Mouse (Mus musculus) C2C12 (cell line): ENCODE results near the gene Olfr1311. TPM values are rescaled to one million over a fixed set of nuclear protein-coding genes. Genes with fewer than 3 reads are reported as not detected.
"Not testable (repeated sequence)": the region's sequence is repeated elsewhere in the genome, so short reads cannot be mapped to it uniquely, and the experiment has no call there.

ENCODE experiments used
- H3K27me3 ChIP-seq: one replicate; pipeline ENCODE4 v1.6.1; 2011; ENCODE audit not compliant: control insufficient read depth, insufficient read depth, insufficient read length
- H3K36me3 ChIP-seq: one replicate; pipeline ENCODE4 v1.6.1; 2011; ENCODE audit not compliant: control insufficient read depth, insufficient read depth
- H3K4me3 ChIP-seq: one replicate; pipeline ENCODE4 v1.5.1; 2011; ENCODE audit warnings: mild to moderate bottlenecking, control low read depth; ENCODE audit not compliant: poor library complexity, insufficient read depth, severe bottlenecking
- H3K79me2 ChIP-seq: one replicate; pipeline ENCODE4 v1.6.1; 2011; ENCODE audit not compliant: control insufficient read depth, insufficient read depth
- H3K79me3 ChIP-seq: one replicate; pipeline ENCODE4 v1.6.1; 2011; ENCODE audit warnings: low read depth, control low read depth
- H3ac ChIP-seq: one replicate; pipeline ENCODE3; 2011; ENCODE audit warnings: low read depth; ENCODE audit not compliant: control insufficient read depth, insufficient read length
- CEBPB ChIP-seq: IDR thresholded peaks from one replicate; pipeline ENCODE4 v1.6.1; 2011; ENCODE audit warnings: low read depth, mild to moderate bottlenecking, control low read depth, moderate library complexity
- CTCF ChIP-seq: IDR thresholded peaks from one replicate; pipeline ENCODE4 v1.5.1; 2011; ENCODE audit not compliant: control insufficient read depth, insufficient read depth, insufficient read length
- FOSL1 ChIP-seq: IDR thresholded peaks from one replicate; pipeline ENCODE4 v1.8.0; 2011; ENCODE audit warnings: mild to moderate bottlenecking, low read length; ENCODE audit not compliant: poor library complexity, insufficient read depth, severe bottlenecking
- MAX ChIP-seq: IDR thresholded peaks from one replicate; pipeline ENCODE4 v1.6.1; 2011; ENCODE audit warnings: mild to moderate bottlenecking, control low read depth
- MYOD1 ChIP-seq: IDR thresholded peaks from one replicate; pipeline ENCODE4 v1.6.1; 2011; ENCODE audit warnings: low read depth; ENCODE audit not compliant: control insufficient read depth, insufficient read length
- MYOG ChIP-seq: IDR thresholded peaks from one replicate; pipeline ENCODE4 v1.6.1; 2011; ENCODE audit not compliant: control insufficient read depth, insufficient read length; ENCODE audit errors: extremely low read depth
- USF1 ChIP-seq: IDR thresholded peaks from one replicate; pipeline ENCODE4 v1.6.1; 2011; ENCODE audit warnings: low read depth, mild to moderate bottlenecking, control low read depth, moderate library complexity
- long read RNA-seq, 2 experiments: library from polyadenylated mRNA; unstranded; transcript quantifications; one replicate each; pipeline ENCODE4 v2.0.0; 2019 to 2020
- polyA plus RNA-seq: library from polyadenylated mRNA; unstranded; fragments of >200 nt; fragmentation: generic; extraction: Trizol; gene quantifications from one replicate; pipeline ENCODE4 v1.2.1, GENCODE M21; 2012; ENCODE audit warnings: missing spikeins

The Olfr1311 gene
- not detected for polyA plus RNA-seq
- long read RNA-seq, experiment 1 = 0 reads
- long read RNA-seq, experiment 2 = 0 reads

GRCm38 (mm10) chr2:112024312-112024711, at the start of gene Olfr1311:
Gene Olfr1311, minus strand, starts transcription at chr2:112024412.
- no peaks in the 10 kb centered on the region for H3K27me3 ChIP-seq
- TF ChIP-seq CTCF (no peak), FOSL1 (no peak), USF1 (no peak), MYOG (no peak), MYOD1 (no peak), MAX (no peak), CEBPB (no peak)
- H3ac ChIP-seq = no peak within 1 kb of the TSS
- no peak within 1 kb of the TSS for H3K4me3 ChIP-seq
- H3K36me3 ChIP-seq = no peaks in the 10 kb centered on the region
- no peaks in the 10 kb centered on the region for H3K79me3 ChIP-seq
- H3K79me2 ChIP-seq = no peaks in the 10 kb centered on the region

GRCm38 (mm10) chr2:112050138-112050537, 25.9 kb upstream of the Olfr1311 start, which contains the start of gene Olfr1312:
Gene Olfr1312, minus strand, starts transcription at chr2:112050238.
- no peaks in the 10 kb centered on the region for H3K36me3 ChIP-seq
- no peak within 1 kb of the TSS for H3ac ChIP-seq
- TF ChIP-seq CTCF = no peak
- TF ChIP-seq MAX = no peak
- no peak for TF ChIP-seq CEBPB
- H3K79me2 ChIP-seq = no peaks in the 10 kb centered on the region
- no peaks in the 10 kb centered on the region for H3K27me3 ChIP-seq
- no peaks in the 10 kb centered on the region for H3K79me3 ChIP-seq
- H3K4me3 ChIP-seq = no peak within 1 kb of the TSS

GRCm38 (mm10) chr2:112026971-112027370, 2.8 kb upstream of the Olfr1311 start:
- H3K79me3 ChIP-seq, H3ac ChIP-seq, H3K27me3 ChIP-seq, H3K79me2 ChIP-seq, H3K4me3 ChIP-seq, H3K36me3 ChIP-seq: not testable (repeated sequence)

- Histone ChIP-seq H3K36me3 (no peaks in the 10 kb centered on the region), H3K27me3 (no peaks in the 10 kb centered on the region), H3K4me3 (no peak overlapping the region), H3ac (no peak overlapping the region), H3K79me2 (no peaks in the 10 kb centered on the region), H3K79me3 (no peaks in the 10 kb centered on the region)
- TF ChIP-seq CEBPB (peak; percentile 60), MYOD1 (no peak), CTCF (no peak)
These were observed 9.3 kb downstream of the Olfr1311 start for GRCm38 (mm10) chr2:112014900-112015299.

GRCm38 (mm10) chr2:112012608-112013007, 11.6 kb downstream of the Olfr1311 start, which contains the start of gene Olfr1310:
Gene Olfr1310, minus strand, starts transcription at chr2:112012708.
- H3K79me3 ChIP-seq = no peaks in the 10 kb centered on the region

GRCm38 (mm10) chr2:111990181-111990580, 34.0 kb downstream of the Olfr1311 start, which contains the start of gene Olfr1309:
Gene Olfr1309, minus strand, starts transcription at chr2:111990281.
- Histone ChIP-seq H3K36me3 (no peaks in the 10 kb centered on the region), H3K27me3 (no peaks in the 10 kb centered on the region), H3ac (no peak within 1 kb of the TSS), H3K4me3 (no peak within 1 kb of the TSS), H3K79me2 (no peaks in the 10 kb centered on the region), H3K79me3 (no peaks in the 10 kb centered on the region)
- TF ChIP-seq MAX (no peak), FOSL1 (no peak), USF1 (no peak), CTCF (no peak), MYOD1 (no peak), CEBPB (no peak), MYOG (no peak)

More at GRCm38 (mm10) chr2:112012608-112013007, 11.6 kb downstream of the Olfr1311 start, which contains the start of gene Olfr1310:
- Histone ChIP-seq H3K79me2 (no peaks in the 10 kb centered on the region), H3K4me3 (no peak within 1 kb of the TSS), H3ac (no peak within 1 kb of the TSS), H3K27me3 (no peaks in the 10 kb centered on the region), H3K36me3 (no peaks in the 10 kb centered on the region)
- TF ChIP-seq CEBPB (no peak), MYOG (no peak), USF1 (no peak)

Other genes with a start within 250 kb of the Olfr1311 start
- not detected for gene Olfr1302, start 247.0 kb downstream of the Olfr1311 start, polyA plus RNA-seq
- not detected for gene Olfr1303, start 204.1 kb downstream of the Olfr1311 start, polyA plus RNA-seq
- not detected for gene Olfr1305, start 147.3 kb downstream of the Olfr1311 start, polyA plus RNA-seq
- gene Olfr1306, start 108.1 kb downstream of the Olfr1311 start, polyA plus RNA-seq = not detected
- gene Olfr1307, start 75.0 kb downstream of the Olfr1311 start, polyA plus RNA-seq = not detected
- gene Olfr1308, start 59.5 kb downstream of the Olfr1311 start, polyA plus RNA-seq = not detected
- not detected for gene Olfr1309, start 34.1 kb downstream of the Olfr1311 start, polyA plus RNA-seq
- gene Olfr1310, start 11.7 kb downstream of the Olfr1311 start, polyA plus RNA-seq = not detected
- gene Olfr1312, start 25.8 kb upstream of the Olfr1311 start, polyA plus RNA-seq = not detected
- gene Olfr1313, start 53.4 kb upstream of the Olfr1311 start, polyA plus RNA-seq = not detected
- not detected for gene Olfr1314, start 72.4 kb upstream of the Olfr1311 start, polyA plus RNA-seq
- gene Olfr1315-ps1, start 91.0 kb upstream of the Olfr1311 start, polyA plus RNA-seq = not detected
- gene Olfr1316, start 110.6 kb upstream of the Olfr1311 start, polyA plus RNA-seq = not detected
- not detected for gene Olfr1317, start 115.9 kb upstream of the Olfr1311 start, polyA plus RNA-seq
- 0.02 TPM for gene Olfr1318, start 129.8 kb upstream of the Olfr1311 start, polyA plus RNA-seq
- gene Lpcat4, start 215.1 kb upstream of the Olfr1311 start, polyA plus RNA-seq = 28.0 TPM
- 0.02 TPM for gene Nutm1, start 234.9 kb upstream of the Olfr1311 start, polyA plus RNA-seq
- gene Nop10, start 237.5 kb upstream of the Olfr1311 start, polyA plus RNA-seq = 139 TPM
- gene Slc12a6, start 241.4 kb upstream of the Olfr1311 start, polyA plus RNA-seq = 4.4 TPM
- gene Gm21985, start 241.9 kb upstream of the Olfr1311 start, polyA plus RNA-seq = not detected